Mouse (Mus musculus) adrenal gland, adult (tissue): ENCODE measurements around the gene Tns3.
"Not testable (repeated sequence)": the region's sequence is repeated elsewhere in the genome, so short reads cannot be mapped to it uniquely, and the experiment has no call there.

Experiments used
- DNase-seq, 2 experiments: peaks; one replicate each; pipeline ENCODE4 v3.0.0; 2022 to 2023; ENCODE audit warnings: low spot score in 1 of 2; ENCODE audit not compliant: inconsistent age in 2 of 2

Gene Tns3

DNA sequence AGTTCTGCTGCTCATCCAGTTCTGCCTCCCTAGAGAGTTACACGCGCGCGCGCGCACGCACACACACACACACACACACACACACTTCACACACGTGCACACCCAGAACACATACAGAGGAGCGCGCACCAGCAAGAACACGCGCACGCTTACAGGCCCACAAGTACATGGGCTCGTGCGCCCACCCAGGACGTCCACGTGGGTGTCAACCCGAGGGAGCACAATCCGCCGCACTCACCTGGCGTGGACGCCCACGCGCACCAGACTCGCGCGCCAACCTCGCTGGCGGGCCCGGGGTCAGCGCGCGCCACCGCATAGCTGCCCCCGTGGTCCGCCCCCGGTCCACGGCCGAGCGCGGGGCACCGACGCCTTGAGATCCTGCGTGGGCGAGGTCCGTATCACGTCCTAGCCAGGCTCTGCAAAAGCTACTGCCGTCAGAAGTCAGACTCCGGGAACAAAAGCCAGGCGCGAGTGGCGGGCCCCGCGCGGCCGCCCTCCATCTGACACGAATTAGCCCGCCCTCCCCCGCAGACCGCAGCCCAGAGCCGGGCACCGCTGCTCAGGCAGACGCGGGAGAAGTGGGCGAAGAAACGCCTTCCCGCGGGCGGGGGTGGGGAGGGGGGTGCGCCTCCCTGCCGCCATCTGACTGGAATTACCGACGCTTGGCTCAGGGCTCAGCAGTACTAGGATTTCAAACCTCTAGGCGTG, 40.0 kb downstream of the Tns3 start:
- DNase-seq: peak; percentile 65 to 83

DNA sequence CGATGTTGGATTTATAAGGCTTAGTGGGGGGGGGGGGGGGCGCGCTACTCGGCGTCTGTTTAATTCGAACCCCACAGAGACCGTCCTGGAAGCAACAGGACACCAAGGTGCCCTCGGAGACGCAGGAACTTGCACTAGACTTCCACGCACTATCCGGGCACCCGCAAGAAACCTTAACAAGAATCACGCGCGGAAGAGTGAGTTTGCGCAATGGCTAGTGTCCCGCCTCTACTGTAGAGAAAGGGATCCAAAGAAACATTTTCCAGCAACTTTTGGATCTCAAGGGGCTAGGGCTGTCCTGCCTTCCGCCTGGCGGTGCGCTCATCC, 40.5 kb downstream of the Tns3 start:
- no peak for DNase-seq

DNA sequence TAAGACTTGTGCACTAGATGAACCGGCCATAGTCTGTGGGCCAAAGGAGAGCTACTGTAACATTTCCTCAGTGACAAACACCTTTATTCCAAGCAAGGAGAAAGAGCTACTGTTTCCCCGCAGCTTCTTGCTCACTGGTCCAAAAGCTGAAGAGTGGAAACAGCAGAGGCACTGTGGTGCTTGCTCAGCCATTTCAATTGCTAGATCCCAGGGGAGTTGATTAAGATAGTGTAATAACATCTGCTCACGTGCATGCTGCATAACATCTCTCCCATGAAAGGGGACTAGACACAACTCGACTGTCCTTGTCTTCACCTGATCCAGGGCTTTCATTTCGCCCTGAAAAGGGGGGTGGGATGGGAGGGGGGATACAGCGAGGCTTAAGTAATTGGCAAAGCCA, 41.7 kb downstream of the Tns3 start:
- DNase-seq: no peak

DNA sequence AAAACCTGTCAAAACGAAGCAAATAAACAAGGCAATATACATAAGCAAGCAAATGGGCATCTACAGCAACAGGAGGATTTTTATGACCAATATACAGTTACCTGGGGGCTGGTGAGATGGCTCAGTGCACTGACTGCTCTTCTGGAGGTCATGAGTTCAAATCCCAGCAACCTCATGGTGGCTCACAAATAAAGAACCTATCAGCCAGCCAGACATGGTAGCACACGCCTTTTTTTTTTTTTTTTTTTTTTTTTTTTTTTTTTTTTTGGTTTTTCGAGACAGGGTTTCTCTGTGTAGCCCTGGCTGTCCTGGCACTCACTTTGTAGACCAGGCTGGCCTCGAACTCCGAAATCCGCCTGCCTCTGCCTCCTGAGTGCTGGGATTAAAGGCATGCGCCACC, 45.2 kb downstream of the Tns3 start:
- DNase-seq: not testable (repeated sequence)

DNA sequence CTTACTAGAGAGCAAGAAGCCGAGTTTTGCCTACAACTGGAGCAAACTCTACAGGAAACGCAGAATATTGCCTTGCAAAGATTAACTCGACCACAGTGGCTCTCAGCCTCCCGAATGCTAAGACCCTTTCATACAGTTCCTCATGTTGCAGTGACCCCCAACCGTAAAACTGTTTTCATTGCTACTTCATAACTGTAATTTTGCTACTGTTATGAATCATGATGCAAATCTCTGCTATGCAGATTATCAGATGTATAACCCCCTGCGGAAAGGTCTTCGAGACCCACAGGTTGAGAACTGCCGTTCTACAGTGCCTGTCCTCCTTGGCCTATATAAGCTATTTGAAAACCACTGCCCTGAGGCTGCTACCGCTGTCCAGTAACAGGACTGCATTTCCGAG, 46.0 kb downstream of the Tns3 start:
- DNase-seq: no peak

DNA sequence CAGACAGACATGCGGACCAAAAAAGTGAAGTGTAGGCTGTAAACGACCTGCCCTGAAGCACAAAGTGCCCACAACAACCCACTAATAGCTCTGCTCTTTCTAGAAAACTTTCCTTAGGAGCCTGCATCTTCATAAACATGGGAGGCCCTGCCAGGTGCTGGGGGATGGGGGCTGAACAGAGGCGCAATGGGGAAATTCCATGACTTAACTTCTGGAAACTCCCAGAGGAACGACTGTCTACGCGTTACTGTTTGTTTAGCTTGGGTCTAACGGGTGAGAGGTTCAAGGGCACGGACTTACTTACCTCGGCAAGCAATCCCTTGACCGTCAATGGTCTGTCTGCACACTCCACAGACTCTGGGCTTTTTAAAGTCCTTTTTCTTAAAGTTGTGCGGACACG, 48.9 kb downstream of the Tns3 start:
- peak in 1 of 2 experiments; percentile 57 for DNase-seq

DNA sequence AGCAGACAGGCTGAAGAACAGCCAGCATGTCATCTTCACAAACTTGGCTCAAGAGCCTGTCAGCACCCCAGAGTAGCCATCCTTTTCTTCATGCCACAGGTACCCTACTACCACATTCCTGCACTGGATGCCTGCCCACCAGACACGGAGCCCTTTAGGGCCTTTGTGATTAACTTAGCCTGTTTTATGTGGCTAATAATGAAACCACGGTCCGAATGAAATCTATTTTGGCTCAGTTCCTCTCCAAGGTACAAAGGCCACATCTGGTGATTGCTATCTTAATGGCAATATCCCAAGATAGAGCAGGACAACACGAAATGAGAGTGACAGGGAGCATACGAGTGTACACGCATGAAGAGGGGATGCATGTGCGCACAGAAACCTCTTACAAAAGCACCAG, 53.9 kb downstream of the Tns3 start:
- no peak for DNase-seq

DNA sequence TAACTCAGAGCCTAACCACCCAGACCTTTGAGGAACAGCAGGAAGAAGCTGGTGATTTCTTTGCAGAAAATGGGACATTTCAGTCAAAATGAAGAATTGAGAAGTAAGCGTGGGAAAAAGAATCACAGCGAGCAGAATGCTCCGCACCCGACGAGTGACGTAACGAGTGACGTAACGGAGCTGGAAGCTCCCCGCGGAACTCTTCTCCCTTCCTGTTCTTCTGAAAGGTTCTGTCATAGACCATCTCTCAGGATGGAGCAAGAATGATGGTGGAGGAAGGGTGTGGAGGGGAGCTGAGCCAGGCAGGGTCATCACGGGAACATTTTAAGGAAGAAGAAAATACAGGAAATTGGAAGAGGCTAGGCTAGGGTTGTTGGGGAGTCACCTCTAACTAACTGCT, 54.5 kb downstream of the Tns3 start:
- DNase-seq: no peak

DNA sequence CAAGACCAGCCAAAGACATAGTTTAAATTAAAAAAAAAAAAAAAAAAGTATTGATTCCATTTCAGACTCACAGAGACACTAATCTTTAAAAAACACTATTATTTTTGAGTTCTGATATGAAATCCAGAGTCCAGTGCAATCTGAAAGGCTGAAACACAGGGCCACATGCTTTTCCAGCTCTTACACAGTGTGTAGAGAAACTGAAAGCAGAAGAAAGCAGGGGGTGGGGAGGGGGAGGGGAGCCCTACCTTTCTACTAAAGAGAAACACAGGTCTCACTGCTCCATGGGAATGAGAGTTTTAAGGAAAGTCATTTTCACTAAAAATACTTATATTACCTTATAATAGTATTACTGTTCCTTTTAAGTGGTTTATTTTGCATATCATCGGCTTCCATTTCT, 57.2 kb downstream of the Tns3 start:
- no peak for DNase-seq

DNA sequence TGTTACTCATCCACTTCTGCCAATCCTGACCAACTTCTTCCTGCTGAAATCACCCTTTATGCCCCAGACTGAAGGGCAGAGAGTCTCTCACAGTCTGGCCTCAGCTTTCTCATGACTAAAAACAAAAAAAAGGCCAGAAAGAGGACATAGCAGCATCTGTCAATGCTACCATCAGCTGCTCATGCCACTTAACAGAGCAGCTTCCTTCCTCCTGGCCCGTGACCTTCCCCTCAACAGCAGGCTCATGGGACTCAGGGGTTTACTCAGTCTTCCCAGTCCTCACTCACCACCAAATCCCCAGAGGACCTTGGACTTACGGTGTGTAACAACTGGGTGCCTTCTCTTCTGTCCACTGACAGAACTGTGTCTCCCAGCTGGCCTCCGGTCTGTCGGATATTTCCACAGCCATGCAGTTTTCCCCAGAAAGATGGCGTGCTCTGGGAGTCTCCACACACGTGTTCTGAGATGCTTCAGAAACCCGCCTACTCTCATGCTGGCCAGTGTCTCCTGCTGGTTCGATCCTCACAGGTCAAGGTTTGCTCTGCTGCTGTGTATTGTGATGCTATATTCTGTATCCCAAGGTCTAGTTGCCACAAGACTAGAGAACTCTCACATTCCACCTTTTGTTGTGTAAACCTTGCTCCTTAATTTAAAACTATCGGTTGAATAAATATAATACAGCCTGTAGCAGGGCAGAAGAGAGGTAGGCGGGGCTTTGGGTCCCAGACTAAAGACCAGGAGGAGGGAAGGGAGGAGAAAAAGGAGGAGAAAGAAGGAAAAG, 59.4 kb downstream of the Tns3 start:
- DNase-seq: no peak

DNA sequence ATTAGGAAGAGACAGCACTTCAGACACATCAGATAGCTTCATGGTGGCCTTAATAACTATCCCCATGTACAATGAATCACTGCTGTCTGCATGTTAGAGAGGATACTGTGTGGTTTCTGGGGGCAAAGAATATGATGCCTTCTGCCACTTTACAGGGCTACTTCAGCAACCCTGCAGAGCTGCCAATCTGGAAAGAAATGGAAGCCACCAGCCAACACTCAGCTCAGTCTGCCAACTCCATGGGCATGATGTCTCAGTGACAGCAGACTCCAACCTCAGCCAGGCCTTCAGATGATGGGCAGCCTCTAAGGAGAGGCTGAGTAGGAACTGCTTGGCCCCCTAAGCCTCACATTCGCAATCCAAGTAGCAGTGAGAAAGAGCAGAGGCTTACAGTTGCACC, 61.7 kb downstream of the Tns3 start:
- no peak for DNase-seq

DNA sequence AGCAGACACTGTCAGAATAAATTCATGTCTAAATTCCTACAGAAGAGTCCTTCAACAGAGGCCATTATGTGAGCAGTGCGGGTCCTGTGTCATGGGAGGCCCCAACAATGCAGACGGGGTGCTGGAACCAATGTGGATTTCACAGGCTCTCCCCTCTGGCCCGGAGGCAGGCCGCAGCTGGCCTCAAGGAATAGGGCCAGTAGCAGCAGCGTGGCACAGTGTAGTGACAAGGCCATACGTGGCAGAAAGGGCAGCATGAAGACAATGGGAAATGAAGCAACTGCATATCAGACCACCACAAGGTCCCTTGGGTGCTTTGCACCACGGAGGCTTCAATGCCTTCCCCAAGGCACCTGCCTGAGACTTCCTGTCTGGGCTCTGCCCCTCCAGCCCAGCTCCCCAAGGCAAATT, 62.9 kb downstream of the Tns3 start:
- DNase-seq: peak in 1 of 2 experiments; percentile 58

DNA sequence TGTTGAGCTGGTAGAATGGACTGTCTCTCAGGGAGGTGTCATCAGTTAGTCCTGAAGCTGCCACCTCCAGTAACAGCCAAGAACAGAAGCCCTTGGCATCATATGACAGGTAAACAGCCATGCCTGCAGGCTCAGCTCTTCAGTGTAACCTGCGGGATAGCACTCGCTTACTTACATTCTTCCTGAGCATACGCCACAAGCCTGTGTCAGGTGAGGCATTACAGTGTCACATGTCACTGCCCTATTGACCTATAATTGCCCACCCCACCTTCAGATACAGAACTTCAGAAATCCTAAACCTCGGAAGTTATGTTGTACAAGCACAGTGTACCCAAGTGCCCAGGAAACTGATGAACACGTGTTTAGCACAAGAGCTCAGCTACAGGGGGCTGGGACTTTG, 68.7 kb downstream of the Tns3 start:
- DNase-seq: no peak

DNA sequence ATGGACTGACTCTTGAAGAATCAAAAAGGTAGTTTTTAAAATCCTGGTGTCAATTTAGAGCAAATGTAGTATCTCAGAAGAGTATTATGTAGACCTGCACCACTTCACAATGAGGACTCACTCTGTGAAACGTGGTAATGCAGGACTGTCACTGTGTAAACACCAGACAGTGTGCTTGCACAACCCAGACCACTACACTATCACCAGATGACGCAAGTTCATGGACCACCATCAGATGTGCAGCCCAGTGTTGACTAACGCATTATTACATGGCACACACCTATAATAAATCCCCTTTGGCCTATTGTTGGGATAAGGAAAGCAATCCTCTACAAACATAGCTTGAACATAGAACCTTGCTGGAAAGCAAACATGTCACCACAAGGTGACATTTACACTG, 71.2 kb downstream of the Tns3 start:
- no peak for DNase-seq

DNA sequence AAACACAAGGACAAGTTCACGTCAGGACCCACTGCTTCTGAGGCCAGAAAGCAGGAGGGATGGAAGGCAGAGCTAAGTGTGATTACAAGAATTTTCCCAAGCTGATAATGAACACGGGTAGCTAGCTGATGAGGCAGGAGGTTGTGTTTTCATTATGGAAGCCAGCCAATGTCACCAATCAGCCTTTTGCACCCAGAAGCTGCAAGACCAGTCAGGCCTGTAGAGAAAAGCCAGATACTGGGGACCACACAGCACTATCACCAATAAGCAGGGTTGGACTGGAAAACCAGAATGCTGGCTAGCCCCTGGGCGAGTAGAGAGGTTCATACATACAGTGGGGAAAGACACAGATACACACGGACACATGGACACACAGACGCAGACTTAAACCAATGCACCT, 73.1 kb downstream of the Tns3 start:
- no peak for DNase-seq

DNA sequence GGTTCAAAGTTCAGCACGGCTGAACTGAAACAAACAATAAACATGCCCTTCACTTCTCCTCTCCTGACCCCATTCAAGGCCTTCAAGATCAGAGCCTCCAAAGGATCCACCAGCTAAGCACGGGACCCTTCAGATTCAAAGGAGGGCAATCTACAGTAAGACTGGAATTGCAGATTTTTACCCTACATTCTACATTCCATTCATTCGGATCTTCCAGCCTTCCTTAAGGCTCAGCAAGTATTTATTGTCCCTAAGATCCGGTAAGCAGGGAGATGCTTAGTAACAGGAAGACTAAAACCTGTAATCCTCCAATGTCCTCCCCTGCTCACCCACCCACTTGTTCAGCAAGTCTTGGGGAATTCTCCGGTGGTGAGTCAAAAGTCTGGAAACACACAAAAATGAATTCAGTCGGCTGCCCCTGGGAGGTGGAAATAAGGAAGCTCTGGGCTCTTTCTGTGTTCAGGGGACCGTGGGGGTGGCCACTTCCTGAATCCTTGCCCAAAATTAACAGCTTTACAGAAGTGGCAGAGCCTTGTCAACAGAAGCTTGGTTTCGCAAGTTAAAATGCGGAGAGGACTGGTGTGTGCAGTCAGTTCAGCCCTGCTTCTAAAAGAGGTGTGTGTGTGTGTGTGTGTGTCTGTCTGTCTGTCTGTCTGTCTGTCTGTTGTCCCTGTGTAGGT, 75.0 kb downstream of the Tns3 start:
- peak in 1 of 2 experiments; percentile 48 for DNase-seq

DNA sequence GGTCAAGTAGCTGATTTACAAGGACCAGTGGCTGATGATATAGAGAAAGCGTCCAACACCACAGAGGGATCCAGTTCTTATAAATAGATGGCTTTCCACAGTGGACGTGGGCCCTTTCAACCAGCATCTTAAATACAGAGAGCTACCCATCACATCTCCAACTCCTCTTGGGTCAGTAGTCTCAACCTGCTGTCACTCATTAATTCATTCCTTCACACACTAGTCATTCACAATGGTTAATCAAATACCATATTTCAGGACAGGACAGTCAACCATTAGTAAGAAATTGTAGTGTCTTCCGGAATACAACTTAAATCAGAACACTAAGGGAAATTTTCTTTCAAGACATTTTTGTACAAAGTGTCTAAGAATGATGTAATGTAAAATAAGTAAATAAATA, 76.4 kb downstream of the Tns3 start:
- no peak for DNase-seq

DNA sequence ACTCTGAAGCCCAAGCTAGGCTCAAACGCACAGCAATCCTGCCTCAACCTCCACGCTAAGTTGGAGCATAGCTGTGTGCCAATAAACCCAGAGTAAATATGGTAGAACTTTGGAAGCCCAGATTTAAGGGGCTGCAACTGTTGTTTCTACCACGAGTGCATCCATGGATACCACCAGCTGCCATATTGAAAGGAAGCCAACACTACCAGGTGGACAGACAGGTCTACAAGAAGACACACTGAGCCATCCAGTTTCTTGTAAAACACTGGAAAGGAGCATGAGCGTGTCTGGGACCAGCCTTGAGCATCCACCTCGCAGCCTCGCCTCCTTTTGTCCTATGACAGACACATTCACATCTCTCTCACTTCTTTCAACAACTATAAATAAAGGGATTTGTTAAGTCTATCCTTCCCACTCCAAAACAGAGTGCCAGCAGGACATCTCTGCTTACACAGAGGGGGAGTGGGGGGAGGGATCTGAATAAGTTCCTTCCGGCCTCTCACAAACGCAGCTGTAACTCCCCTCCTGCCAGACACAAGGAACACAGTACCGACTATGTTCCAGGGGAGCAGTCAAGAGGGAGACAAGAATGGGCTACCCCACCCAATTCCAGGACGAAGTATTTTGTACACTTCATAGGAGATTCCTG, 77.2 kb downstream of the Tns3 start:
- DNase-seq: no peak

DNA sequence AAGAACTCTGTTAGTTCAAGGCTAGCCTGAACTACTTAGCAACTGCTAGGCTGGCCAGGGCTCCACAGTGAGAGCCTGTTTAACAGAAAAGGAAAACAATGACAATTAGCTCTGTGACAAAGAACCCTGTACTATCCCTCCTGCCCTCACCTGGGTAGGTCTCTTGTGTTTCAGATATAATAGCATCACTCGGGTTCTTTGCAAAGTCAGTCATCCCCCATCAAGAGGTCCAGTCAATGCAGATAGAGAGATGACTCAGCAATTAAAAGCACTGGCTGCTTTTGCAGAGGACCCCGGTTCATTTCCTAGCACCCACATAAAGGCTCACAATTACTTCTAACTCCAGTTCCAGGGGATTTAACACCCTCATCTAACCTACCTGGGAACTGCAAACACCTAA, 78.0 kb downstream of the Tns3 start:
- no peak for DNase-seq

DNA sequence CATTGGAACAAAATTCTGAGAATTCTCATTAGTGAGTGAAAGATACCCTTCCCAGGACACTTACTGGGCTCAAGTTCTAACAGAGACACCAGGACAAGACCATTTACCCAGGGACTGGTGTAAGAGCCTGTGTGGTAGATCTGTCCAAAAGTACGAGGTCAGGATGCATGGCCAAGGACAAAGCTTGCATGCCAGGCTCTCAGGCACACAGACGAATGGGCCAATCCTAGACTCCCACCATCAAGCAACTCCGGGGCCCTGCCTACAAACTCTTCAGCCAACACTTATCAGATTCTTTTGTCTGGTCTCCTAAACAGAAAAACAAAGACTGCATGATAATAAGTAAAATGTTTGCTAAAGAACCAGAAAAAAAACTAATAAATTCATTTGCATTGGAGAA, 78.6 kb downstream of the Tns3 start:
- peak; percentile 49 to 71 for DNase-seq

DNA sequence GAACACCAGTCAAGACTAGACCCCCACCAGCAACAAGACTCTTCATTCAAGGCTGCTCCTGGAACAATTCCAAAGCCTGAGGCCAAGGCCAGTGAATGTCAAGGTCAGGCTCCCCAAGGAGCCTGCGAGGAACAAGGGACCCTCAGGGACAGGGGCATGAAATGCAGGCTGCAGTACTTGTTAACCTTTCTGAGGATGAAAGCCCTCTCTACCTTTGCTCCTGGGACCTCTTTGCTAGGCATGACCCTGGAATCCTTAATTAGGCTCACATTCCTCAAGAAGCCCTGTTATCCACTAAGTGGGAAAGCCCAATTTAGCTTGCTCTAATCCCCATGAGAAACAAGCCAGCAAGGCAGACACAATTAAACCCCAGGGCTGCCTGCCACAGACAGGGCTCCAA, 79.4 kb downstream of the Tns3 start:
- DNase-seq: peak in 1 of 2 experiments; percentile 45

DNA sequence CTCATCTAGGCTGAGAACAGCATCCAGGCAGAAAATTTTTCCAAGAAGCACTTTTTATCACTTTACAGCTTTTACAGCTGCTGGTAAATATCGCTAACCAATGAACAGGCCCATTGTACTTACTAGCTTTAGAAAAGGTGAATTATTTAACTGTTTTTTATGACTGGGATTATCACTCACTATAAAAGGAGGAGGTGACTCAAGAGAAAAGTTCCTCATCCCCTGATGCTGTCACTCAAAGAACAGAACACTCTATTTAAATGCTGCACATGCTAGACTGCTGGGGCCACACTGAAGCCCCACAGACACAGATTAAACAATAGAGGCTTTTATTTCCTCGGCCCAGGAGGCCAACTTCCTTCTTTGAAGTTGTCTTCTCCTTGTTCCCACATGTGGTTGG, 80.0 kb downstream of the Tns3 start:
- DNase-seq: no peak
